Mouse (Mus musculus) c-Kit-positive CD71-negative TER-119-negative erythroid progenitor cells, embryonic 14.5 days (primary cell): ENCODE data around the gene Lrrc41.

Source experiments
- DNase-seq: peaks from one replicate; pipeline ENCODE4 v3.0.0-alpha.2; 2013; ENCODE audit warnings: low read depth

The Lrrc41 gene

DNA sequence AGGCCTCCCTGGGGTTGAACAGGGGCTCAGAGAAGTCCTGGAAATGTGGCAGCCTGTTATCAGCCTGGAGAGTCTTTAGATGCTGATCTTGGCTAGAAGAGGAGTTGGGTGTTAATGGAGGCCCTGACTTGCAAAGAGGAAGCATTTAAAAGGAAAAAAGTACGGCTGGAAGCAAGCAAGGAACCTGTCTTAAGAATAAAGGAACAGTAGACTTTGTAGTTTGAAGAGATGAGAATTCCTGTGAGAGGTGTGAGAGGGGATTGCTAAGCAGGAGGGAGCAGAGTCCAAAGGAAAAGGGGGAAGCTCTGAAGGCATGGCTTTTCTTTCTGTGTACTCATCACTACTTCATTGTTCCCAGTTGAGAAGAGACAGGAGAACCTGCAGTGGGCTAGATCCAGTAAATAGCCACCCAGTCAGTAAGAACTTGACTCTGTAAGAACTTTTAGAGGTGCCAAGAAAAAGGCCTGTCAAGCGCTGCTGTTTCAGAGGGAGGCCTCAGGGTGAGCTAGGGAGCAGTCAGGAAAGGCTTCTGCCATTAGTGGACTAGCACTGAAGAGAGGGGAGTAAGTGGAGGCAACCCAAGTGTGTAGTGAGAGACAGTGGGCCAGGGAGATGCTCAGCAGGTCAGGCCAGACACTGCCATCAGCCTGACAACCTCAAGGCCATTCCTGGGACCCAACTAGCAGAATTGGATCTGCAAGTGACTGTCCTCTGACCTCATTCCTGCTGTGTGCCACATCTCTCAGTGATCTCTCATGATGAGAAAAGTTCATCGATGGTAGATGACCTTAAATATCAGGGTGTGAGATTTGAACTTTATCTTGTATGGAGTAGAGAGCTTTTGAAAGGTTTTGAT, 2.4 kb downstream of the Lrrc41 start:
- no peak for DNase-seq

DNA sequence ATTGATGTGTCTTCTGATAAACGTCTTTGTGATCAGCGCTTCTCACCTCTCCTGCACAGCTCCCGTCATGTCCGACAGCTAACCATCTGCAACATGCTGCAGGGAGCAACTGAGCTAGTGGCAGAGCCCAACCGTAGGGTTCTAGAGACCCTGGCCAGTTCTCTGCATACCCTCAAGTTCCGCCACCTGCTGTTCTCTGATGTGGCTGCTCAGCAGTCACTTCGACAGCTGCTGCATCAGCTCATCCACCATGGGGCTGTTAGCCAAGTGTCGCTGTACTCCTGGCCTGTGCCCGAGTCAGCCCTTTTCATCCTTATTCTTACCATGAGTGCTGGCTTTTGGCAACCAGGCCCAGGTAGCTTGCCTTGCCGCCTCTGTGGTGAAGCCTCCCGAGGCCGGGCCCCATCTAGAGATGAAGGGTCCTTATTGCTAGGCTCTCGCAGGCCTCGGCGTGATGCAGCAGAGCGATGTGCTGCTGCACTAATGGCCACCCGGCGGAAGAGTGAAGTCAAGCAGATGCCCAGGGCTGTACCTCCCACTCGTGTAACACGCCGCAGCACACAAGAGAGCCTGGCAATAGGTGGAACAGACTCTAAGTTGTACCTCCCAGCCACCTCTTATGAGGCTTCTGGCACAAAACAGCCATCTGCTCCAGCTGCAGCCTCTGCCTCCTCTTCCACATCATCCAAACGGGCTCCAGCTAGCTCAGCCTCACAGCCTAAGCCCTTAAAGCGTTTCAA, 13.6 kb downstream of the Lrrc41 start:
- DNase-seq = no peak

DNA sequence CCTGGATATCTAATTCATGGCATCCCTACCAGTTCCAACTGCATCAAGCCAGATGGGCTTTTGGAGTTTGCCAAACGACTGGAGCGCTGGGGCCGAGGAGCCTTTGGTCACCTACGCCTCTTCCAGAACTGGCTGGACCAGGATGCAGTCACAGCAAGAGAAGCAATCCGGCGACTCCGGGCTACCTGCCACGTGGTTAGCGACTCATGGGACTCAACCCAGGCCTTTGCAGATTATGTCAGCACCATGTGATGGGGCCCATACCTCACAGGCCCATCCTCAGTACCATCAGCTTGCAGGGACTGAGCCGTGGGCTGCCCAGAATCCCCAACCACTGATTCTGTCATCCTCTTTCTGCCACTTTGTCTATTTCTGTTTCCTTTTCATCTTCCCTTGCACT, 21.2 kb downstream of the Lrrc41 start:
- no peak for DNase-seq

DNA sequence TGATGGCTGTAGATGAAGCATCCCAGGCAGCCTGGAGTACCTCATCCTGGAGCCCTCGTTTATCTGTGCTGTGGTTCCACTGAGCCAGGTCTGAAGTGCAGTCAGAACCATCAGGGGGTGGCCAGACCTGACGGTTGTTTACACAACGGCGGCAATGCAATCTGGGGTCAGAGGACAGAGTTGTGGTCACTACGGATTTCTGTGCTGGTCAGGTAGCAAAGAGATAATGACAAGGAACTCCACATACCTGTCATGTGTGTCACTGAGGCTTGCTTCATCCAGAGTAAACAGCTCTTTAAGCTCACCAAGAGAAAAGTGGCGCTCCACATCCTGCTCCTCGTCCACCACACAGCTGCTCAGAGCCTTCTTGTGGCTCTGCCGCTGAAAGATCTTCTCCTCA, 22.1 kb downstream of the Lrrc41 start:
- DNase-seq = no peak

DNA sequence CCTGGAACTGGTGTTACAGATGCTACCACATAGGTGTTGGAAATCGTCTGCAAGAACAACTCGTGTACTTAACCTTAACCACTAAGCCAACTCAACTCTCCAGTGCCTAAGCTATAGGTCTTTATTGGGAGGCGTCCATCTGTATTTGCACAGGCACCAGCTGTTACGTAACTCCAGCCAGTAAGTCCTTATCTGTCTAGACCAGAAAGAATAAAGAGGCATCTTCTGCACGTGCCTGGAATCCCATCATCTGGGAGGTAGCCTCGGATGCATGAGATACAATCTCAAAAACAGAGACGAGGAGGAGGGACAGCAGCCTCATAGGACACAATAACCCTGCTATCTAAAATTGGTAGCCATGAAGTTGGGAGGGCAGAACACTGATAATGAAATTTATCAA, 25.9 kb downstream of the Lrrc41 start:
- DNase-seq = no peak

DNA sequence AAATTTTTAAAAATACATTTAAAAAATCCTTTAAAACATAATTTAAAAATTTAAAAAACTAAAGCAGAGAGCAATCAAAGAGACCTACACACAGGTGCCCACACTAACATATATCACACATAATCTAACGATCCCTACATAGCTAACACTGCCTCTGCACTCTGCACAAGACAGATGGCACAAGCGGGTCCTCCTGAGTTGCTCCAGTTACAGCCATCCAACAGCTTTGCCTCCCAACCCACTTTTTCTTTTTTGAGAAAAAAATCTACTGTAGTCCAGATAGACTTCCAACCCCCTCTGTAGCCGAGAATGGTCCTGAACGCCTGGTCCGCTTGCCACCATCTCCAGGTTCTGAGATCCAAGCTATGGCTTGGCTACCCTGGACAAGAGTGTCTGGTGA, 30.2 kb downstream of the Lrrc41 start:
- DNase-seq = no peak

DNA sequence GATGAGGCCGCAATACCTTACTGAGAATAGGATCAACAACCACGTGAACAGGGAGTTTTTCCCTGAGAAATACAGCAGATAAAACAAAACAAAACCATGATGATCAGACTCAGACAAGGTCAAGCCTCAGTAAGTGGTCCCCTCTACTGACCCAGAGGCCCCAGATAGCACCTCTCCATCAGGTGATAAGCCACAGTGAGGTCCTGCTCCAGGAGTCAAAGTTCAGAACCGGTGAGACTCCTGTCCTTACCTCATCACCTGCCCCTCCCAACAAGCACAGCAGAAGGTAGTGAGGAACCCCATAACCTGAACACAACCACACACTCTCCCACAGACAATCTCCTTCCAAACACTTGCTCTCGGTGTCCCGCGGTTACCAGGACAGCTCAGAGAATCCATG, 35.6 kb downstream of the Lrrc41 start:
- DNase-seq = no peak

DNA sequence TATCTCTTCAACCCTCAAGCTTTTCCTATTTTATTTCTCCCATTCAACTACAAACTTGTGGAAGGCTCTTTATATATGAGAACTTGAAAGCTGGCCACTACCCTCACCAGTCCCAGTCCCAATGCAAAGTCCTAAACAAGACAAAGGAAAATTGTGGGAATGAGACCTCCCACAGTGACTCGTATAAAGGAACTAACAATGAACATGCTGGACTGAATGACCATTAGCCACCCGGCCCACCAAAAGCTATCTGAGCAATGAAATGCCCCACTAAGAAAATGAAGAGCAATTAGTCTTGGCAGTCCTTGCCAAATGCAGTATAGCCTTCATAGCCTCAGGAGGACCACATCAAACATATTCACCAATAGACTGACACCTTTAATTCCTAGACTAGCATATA, 36.4 kb downstream of the Lrrc41 start:
- DNase-seq = no peak

DNA sequence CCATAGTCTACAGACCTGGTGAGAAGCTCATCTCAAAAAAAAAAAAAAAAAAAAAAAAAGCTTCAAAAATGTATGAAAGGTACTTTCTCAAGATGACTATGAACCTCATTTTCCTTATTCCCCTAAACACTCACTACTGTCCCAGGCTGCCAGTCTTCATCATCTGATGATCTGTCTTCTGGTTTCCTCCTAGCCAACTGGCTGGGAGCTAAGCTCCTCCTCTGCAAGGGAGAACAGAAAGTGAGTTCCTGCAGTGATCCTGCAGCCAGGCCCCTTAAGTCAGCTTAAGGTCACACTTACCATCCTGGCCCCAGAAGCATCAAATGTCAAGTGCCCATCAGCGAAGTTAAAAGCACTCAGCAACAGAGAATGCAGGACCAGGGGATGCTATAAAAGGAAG, 47.7 kb downstream of the Lrrc41 start:
- DNase-seq = no peak

DNA sequence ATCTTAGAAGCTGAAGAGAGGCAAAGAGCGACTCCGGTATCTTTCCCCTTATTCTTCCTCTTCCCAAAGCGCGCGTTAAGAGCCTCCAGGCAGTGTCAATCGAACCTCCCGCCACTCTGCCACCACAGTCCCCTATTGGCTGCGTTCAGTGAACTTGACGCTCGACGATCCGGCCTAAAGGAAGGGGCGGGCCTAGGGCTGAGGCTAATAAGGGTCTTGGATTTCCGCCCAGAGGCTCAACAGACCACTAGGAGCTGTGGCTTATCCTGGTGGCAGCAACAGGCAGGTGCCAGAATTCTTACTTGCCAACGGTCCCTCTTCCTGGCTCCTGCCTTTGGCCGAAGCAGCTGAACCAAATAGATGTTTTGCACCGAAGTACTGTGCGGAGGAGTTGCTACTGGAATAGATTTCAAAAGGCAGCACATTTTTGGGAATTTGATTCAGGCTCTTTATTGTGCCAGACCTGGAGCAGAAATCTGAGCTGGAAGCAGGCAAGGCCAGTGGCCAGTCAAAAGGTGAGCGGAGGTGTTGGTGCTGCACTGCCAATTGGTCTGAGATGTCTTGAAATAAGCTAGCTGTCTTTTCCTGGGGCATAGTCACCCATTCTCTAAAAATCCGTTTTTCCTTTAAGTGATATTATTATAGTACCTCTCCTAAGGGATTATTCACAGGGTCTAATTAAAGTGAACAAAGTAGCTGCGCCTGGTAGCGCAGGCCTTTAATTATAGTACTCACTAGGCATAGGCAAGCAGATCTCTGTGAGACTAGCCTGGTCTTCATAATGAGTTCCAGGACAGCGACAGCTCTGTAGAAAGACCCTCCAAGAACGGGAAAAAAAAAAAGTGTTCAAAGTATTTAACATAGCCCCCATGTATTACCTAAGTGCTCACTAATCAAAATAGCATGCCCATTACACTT, 48.8 kb downstream of the Lrrc41 start, which contains the start of the genes Rad54l and Pomgnt1:
Gene Rad54l (minus strand): TSS at position 89 of the 918 bp plus-strand sequence.
Gene Pomgnt1 (plus strand): TSS at position 239 of the 918 bp plus-strand sequence.
- peak; percentile 87 for DNase-seq

DNA sequence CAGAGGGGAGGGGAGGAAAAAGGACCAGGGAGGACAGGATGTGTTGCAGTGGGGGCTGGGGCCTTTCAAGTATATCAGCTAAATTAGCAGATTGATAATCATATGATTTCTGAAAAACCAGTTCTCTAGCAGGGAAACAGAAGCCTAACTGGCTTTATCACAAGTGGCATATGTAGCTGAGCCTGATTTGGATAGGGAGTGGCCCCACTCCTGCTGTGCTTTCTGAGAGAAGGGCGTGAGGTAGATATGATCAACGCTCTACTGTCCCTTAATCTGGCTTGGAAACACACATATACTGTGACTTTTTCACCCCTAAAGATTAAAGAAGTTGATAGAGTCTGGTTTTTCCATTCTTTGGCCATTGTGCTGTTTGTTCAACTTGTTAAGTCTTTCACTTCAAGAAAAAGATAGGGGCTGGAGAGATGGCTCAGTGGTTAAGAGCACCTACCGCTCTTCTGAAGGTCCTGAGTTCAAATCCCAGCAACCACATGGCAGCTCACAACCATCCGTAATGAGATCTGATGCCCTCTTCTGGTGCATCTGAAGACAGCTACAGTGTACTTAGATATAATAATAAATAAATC, 50.8 kb downstream of the Lrrc41 start:
- no peak for DNase-seq

DNA sequence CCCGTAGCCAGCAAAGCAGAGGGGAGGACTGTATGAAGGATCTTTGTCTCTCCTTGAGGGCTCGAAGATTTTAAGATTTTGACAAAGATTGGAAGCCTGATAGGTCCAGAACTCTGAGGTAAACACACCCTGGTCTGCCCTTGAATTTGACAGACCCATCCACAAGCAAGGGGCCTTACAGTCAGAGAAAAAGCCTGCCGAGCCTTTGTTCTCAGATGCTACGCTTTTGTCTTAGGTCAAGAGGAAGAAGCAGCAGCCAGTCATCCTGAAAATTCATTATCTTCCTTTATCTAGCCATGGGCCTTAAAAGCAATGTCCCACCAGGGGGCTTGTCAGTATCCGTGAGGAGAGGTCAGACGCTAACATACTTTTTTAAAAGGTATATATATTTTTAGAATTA, 52.9 kb downstream of the Lrrc41 start:
- DNase-seq = no peak

DNA sequence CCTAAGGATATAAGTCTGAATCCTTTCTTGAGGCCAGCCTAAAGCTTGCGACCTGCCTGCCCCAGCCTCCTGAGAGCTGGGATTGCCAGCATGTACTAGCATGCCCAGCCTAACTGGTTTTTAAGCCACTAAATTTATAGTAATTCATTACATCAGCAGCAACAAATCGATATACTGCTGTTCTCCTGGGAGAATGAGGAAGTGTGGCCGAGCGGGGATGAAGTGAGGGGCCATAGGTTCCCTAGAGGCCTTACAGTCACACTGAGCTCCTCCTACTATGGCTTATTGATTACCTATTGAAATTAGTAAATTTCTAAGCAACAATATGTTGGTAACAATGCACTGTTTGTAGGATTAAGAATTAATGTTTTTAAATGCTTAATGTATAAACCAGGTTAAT, 58.1 kb downstream of the Lrrc41 start:
- DNase-seq = no peak

DNA sequence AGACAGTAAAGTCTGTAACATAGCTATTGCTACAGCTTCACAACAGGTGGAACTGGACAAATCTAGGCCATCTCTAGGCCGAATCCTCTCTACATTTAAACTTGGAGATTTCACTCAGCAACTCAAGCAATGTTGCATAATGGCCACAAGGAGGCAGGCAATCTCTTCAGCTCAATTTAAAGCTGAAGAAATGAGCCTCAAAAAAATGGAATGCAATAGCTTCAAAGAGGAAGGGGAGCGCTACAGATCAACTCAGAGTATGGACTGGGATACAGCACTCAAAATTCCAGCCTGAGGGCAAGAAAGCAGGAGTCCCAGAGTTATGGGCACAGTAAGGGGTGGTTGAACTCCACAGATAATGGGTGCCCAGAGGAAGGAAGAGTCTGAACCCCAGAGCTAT, 59.9 kb downstream of the Lrrc41 start:
- no peak for DNase-seq

DNA sequence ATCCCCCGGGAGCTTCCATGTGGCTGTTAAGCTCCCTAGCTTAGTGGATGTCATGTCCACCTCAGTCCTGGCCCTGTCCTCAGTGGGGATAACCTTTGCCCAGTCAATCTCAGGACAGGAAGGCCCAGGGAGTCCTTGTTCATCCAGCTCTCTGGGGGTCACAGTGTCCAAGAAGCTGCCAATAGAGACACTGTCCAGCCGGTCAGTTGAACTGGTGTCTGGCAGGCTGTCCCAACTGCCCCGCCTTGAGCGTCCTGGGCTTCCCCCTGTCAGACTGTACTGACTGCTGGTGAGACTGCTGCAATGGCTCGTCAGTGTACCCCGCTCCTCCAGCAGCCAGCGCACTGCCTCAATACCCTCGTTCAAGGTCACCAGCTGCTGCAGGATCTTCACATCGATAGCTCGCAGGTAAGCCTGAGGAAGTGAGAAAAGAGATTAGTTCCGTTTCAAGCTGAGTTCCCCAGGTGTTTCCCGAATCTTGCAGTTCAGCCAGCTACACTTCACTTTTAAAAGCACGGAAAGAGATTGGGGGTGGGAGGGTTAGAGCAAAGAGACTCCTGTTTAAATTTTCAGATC, 62.4 kb downstream of the Lrrc41 start:
- DNase-seq = no peak

DNA sequence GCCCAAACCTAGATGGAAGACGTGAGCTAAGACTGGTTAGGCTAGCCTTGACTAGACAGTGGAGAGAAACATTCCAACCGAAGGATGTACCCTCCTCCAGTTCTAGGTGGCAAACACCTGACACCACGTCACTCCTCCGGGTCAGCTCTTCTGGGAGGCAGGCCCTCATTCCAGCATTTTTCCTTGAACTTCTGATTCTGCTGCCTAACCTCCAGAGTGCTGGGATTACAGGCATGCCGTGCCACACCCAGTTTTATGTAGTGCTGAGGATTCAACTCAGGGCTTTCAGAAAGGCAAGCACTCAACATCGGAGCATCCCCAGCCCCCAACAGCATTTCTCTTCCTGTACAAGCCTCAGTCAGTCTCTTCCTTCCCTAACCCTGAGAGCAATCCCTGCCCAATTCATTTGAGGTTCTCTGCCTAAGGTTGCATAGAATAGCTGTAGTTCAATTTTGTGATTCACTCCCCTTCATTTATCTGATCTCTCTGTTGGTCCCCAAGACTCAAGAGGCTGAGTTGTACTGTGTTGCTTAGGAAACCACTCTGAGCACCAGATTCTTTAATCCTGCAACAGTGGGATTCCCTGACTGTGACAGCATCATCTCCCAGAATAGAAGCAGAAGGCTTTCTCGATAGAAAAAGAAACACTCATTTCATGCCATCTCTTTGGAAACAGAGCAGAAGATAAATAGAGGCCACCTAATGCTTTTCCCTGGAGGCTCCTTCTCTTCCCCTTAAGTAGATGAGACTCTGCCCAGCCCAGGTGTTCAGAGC, 65.9 kb downstream of the Lrrc41 start:
- DNase-seq = no peak

DNA sequence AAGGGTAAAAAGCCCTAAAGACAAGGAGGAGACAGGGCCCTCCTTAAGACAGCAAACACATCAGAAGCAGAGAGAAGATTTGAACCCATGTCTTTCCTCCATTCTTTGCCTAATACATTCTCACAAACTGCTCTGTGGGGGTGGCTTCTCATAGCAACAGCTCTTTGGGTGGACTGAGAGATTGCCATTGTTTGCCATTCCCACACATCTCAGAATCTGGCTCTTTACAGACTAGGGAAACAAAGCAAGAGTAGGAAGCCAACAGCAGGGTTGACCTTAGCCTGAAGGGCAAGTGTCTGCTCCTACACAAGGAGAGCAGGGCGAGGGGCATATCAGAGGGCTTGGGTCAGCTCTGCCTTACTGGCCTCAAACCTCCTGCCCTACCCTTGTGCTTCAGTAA, 66.7 kb downstream of the Lrrc41 start:
- no peak for DNase-seq

DNA sequence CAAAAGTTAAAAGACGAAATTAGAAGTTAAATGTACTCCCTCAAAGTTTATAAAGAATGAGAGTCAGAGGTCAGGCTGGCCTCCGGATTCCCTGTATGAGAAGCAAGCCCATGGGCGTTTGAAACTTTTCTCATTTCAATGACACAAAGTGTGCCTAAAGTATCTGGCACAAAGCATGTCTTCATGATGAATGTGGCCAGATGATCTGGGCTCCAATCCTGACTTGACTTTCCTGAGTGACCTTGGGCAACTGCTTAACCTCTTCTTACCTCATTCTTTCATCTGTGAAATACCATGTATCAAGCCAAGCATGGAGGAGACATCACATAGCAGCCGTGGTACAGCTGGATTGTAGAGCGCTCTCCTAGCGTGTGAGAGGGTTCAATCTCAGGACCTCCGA, 67.2 kb downstream of the Lrrc41 start:
- DNase-seq = no peak

DNA sequence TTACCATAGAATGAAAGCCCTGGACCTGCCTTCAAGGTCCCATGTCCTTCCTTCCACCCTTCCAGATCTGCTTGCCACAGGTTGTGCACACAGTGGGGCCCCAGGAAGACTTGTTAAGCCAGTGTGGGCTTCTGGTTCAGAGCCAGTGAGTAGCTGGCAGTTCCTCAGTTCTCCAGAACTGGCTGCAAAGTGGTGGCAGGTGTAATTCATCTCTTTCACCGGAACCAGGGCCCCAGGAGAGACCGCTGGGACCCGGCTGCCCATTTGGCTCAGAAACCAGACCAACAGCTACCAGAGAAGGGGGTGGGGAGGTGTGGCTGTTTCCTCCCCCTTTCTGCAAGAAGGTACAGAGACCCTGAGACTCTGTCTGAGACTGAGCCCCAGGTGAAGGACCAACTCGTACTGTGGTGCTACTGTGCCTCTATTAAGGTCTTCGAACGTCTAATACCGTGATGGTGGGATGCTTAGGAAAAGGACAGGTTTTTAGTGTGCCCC, 68.3 kb downstream of the Lrrc41 start:
- no peak for DNase-seq

DNA sequence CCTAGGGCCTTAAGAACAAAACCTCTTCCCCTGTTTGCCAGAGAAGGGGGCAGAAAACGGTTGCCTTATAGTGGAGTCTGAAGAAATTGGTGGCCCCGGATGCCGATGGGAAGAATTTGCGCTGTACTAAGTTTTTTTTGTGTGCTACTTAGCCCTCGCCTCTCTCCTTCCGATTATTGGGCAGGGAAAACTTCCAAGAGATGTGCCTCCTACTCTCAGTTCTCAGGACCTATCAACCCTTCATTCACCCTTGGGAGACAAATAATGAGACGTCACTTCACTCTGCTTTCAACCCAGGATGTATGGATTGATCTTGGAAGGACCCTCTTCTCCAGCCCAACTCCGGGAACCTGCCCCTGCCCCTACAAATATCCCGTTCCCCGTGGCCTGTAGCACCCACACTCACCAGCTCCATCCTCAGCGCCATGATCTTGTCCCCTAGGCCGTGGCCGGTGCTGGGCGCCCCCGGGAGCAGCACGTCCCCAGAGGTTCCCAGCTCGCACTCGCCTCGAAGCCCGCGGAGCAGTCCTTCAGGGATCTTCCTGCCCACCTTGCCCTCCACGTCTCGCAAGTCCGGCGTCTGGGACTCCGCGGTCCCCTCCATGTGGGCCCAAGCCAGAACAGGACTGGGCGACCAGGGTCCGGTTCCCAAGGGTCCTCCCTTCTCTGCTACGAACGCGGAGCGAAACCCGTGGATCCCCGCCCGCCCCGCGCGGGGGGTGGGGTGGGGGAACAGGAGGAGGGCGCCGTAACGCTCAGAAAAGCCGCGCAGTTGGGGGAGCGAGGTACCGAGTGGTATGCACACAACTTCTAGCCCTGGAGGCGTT, 69.0 kb downstream of the Lrrc41 start:
- DNase-seq = no peak
